Mouse (Mus musculus) gastrocnemius, postnatal 25 days (tissue): ENCODE results near the gene Lyl1. TPM values are rescaled to one million over a fixed set of nuclear protein-coding genes. Genes with fewer than 3 reads are reported as not detected.

Source experiments
- DNase-seq: peaks from one replicate; pipeline ENCODE4 v3.0.0; 2022
- total RNA-seq, 2 experiments: library from RNA; stranded (reverse); gene quantifications; 1 replicate in 1 of 2; 2 replicates in 1 of 2; pipeline ENCODE4 v1.2.3; 2021

The Lyl1 gene
- total RNA-seq, 2 experiments from 2014 or later: 1.3 to 2.0 TPM

GRCm38 (mm10) chr8:84703466-84704249 is 2.4 kb downstream of the Lyl1 start:
- DNase-seq: peak; percentile 14

GRCm38 (mm10) chr8:84704356-84704755 is 3.1 kb downstream of the Lyl1 start:
- peak; percentile 74 for DNase-seq

GRCm38 (mm10) chr8:84704867-84705831 is 3.9 kb downstream of the Lyl1 start:
- peak; percentile 52 for DNase-seq

GRCm38 (mm10) chr8:84705960-84706359 is 4.7 kb downstream of the Lyl1 start:
- DNase-seq: no peak

- peak; percentile 70 for DNase-seq
Observed at GRCm38 (mm10) chr8:84706610-84707266, 5.5 kb downstream of the Lyl1 start.

- DNase-seq: peak; percentile 61
Observed at GRCm38 (mm10) chr8:84707267-84707883, 6.1 kb downstream of the Lyl1 start.

GRCm38 (mm10) chr8:84708071-84708541 is 6.8 kb downstream of the Lyl1 start:
- no peak for DNase-seq

- peak; percentile 81 for DNase-seq
Observed at GRCm38 (mm10) chr8:84708774-84709475, 7.7 kb downstream of the Lyl1 start.

- DNase-seq: no peak
Observed at GRCm38 (mm10) chr8:84709931-84710330, 8.7 kb downstream of the Lyl1 start.

- no peak for DNase-seq
Observed at GRCm38 (mm10) chr8:84711312-84711711, 10.1 kb downstream of the Lyl1 start.

GRCm38 (mm10) chr8:84711933-84712758 is 10.9 kb downstream of the Lyl1 start:
- peak; percentile 72 for DNase-seq

GRCm38 (mm10) chr8:84712759-84713120 is 11.5 kb downstream of the Lyl1 start:
- peak; percentile 67 for DNase-seq

GRCm38 (mm10) chr8:84713381-84713780 is 12.1 kb downstream of the Lyl1 start:
- DNase-seq: no peak

- DNase-seq: no peak
Observed at GRCm38 (mm10) chr8:84714161-84714560, 12.9 kb downstream of the Lyl1 start.

- DNase-seq: no peak
Observed at GRCm38 (mm10) chr8:84715893-84716468, 14.7 kb downstream of the Lyl1 start.

GRCm38 (mm10) chr8:84716790-84717189 is 15.5 kb downstream of the Lyl1 start:
- DNase-seq: no peak

- DNase-seq: peak; percentile 77
Observed at GRCm38 (mm10) chr8:84718476-84718875, 17.2 kb downstream of the Lyl1 start.

- DNase-seq: no peak
Observed at GRCm38 (mm10) chr8:84718959-84719690, 17.9 kb downstream of the Lyl1 start.

- no peak for DNase-seq
Observed at GRCm38 (mm10) chr8:84722530-84722849, 21.2 kb downstream of the Lyl1 start.
